Mouse (Mus musculus): ENCODE results near the gene Klhl6. TPM values are rescaled to one million over a fixed set of nuclear protein-coding genes. Genes with fewer than 3 reads are reported as not detected.

The Klhl6 gene
- polyA plus RNA-seq, 1 experiment, result 0.15 TPM

- H3K4me3 ChIP-seq (ENCODE audit: control insufficient read depth, low read depth, low read length), result no peak overlapping the region
- TF ChIP-seq POLR2A (IDR thresholded peaks at IDR 0.05; ENCODE audit: control insufficient read depth, low read depth, low read length) (no peak), CTCF (IDR thresholded peaks at IDR 0.05; ENCODE audit: control insufficient read depth, insufficient read depth, insufficient replicate concordance, low read depth, low read length) (no peak)
- no peaks in the 10 kb centered on the region for H3K4me1 ChIP-seq (ENCODE audit: control insufficient read depth, insufficient read depth, low read length)
- H3K27ac ChIP-seq (ENCODE audit: control insufficient read depth, insufficient read depth, low read depth, low read length), result no peak overlapping the region
- H3K27me3 ChIP-seq (ENCODE audit: control insufficient read depth, insufficient read depth, low read length), result no peaks in the 10 kb centered on the region
- H3K36me3 ChIP-seq (ENCODE audit: control insufficient read depth, insufficient read depth, low read length), result no peaks in the 10 kb centered on the region
Observed at GRCm38 (mm10) chr16:19969506-19969905, 13.3 kb downstream of the Klhl6 start.

- no peaks in the 10 kb centered on the region for H3K36me3 ChIP-seq (ENCODE audit: control insufficient read depth, insufficient read depth, low read length)
- H3K27me3 ChIP-seq (ENCODE audit: control insufficient read depth, insufficient read depth, low read length), result no peaks in the 10 kb centered on the region
- no peak overlapping the region for H3K4me3 ChIP-seq (ENCODE audit: control insufficient read depth, low read depth, low read length)
- no peak overlapping the region for H3K27ac ChIP-seq (ENCODE audit: control insufficient read depth, insufficient read depth, low read depth, low read length)
- H3K4me1 ChIP-seq (ENCODE audit: control insufficient read depth, insufficient read depth, low read length), result no peaks in the 10 kb centered on the region
- TF ChIP-seq CTCF (IDR thresholded peaks at IDR 0.05; ENCODE audit: control insufficient read depth, insufficient read depth, insufficient replicate concordance, low read depth, low read length) (no peak), POLR2A (IDR thresholded peaks at IDR 0.05; ENCODE audit: control insufficient read depth, low read depth, low read length) (no peak)
Observed at GRCm38 (mm10) chr16:19968666-19969065, 14.2 kb downstream of the Klhl6 start.

GRCm38 (mm10) chr16:19967897-19968392 is 14.9 kb downstream of the Klhl6 start:
- Histone ChIP-seq H3K36me3 (ENCODE audit: control insufficient read depth, insufficient read depth, low read length) (no peaks in the 10 kb centered on the region), H3K4me3 (ENCODE audit: control insufficient read depth, low read depth, low read length) (no peak overlapping the region), H3K4me1 (ENCODE audit: control insufficient read depth, insufficient read depth, low read length) (no peaks in the 10 kb centered on the region), H3K27me3 (ENCODE audit: control insufficient read depth, insufficient read depth, low read length) (no peaks in the 10 kb centered on the region), H3K27ac (ENCODE audit: control insufficient read depth, insufficient read depth, low read depth, low read length) (no peak overlapping the region)
- no peak for TF ChIP-seq POLR2A (IDR thresholded peaks at IDR 0.05; ENCODE audit: control insufficient read depth, low read depth, low read length)
- no peak for TF ChIP-seq CTCF (IDR thresholded peaks at IDR 0.05; ENCODE audit: control insufficient read depth, insufficient read depth, insufficient replicate concordance, low read depth, low read length)

GRCm38 (mm10) chr16:19966976-19967375 is 15.9 kb downstream of the Klhl6 start:
- no peak overlapping the region for H3K27ac ChIP-seq (ENCODE audit: control insufficient read depth, insufficient read depth, low read depth, low read length)
- no peak overlapping the region for H3K4me3 ChIP-seq (ENCODE audit: control insufficient read depth, low read depth, low read length)
- H3K4me1 ChIP-seq (ENCODE audit: control insufficient read depth, insufficient read depth, low read length), result no peaks in the 10 kb centered on the region
- H3K27me3 ChIP-seq (ENCODE audit: control insufficient read depth, insufficient read depth, low read length), result no peaks in the 10 kb centered on the region
- H3K36me3 ChIP-seq (ENCODE audit: control insufficient read depth, insufficient read depth, low read length), result no peaks in the 10 kb centered on the region
- no peak for TF ChIP-seq CTCF (IDR thresholded peaks at IDR 0.05; ENCODE audit: control insufficient read depth, insufficient read depth, insufficient replicate concordance, low read depth, low read length)
- no peak for TF ChIP-seq POLR2A (IDR thresholded peaks at IDR 0.05; ENCODE audit: control insufficient read depth, low read depth, low read length)

GRCm38 (mm10) chr16:19966437-19966836 is 16.4 kb downstream of the Klhl6 start:
- no peak overlapping the region for H3K4me3 ChIP-seq (ENCODE audit: control insufficient read depth, low read depth, low read length)
- H3K4me1 ChIP-seq (ENCODE audit: control insufficient read depth, insufficient read depth, low read length), result no peaks in the 10 kb centered on the region
- TF ChIP-seq POLR2A (IDR thresholded peaks at IDR 0.05; ENCODE audit: control insufficient read depth, low read depth, low read length), result no peak
- TF ChIP-seq CTCF (IDR thresholded peaks at IDR 0.05; ENCODE audit: control insufficient read depth, insufficient read depth, insufficient replicate concordance, low read depth, low read length), result no peak
- no peaks in the 10 kb centered on the region for H3K36me3 ChIP-seq (ENCODE audit: control insufficient read depth, insufficient read depth, low read length)
- H3K27me3 ChIP-seq (ENCODE audit: control insufficient read depth, insufficient read depth, low read length), result no peaks in the 10 kb centered on the region
- no peak overlapping the region for H3K27ac ChIP-seq (ENCODE audit: control insufficient read depth, insufficient read depth, low read depth, low read length)

GRCm38 (mm10) chr16:19962951-19963350 is 19.9 kb downstream of the Klhl6 start:
- TF ChIP-seq CTCF (IDR thresholded peaks at IDR 0.05; ENCODE audit: control insufficient read depth, insufficient read depth, insufficient replicate concordance, low read depth, low read length) (no peak), POLR2A (IDR thresholded peaks at IDR 0.05; ENCODE audit: control insufficient read depth, low read depth, low read length) (no peak)
- no peaks in the 10 kb centered on the region for H3K27me3 ChIP-seq (ENCODE audit: control insufficient read depth, insufficient read depth, low read length)
- no peak overlapping the region for H3K4me3 ChIP-seq (ENCODE audit: control insufficient read depth, low read depth, low read length)
- no peaks in the 10 kb centered on the region for H3K36me3 ChIP-seq (ENCODE audit: control insufficient read depth, insufficient read depth, low read length)
- no peak overlapping the region for H3K27ac ChIP-seq (ENCODE audit: control insufficient read depth, insufficient read depth, low read depth, low read length)
- no peaks in the 10 kb centered on the region for H3K4me1 ChIP-seq (ENCODE audit: control insufficient read depth, insufficient read depth, low read length)

- no peaks in the 10 kb centered on the region for H3K27me3 ChIP-seq (ENCODE audit: control insufficient read depth, insufficient read depth, low read length)
- TF ChIP-seq CTCF (IDR thresholded peaks at IDR 0.05; ENCODE audit: control insufficient read depth, insufficient read depth, insufficient replicate concordance, low read depth, low read length), result no peak
- no peak for TF ChIP-seq POLR2A (IDR thresholded peaks at IDR 0.05; ENCODE audit: control insufficient read depth, low read depth, low read length)
Observed at GRCm38 (mm10) chr16:19961070-19961469, 21.8 kb downstream of the Klhl6 start.

More at GRCm38 (mm10) chr16:19961070-19961469, 21.8 kb downstream of the Klhl6 start:
- no peak overlapping the region for H3K27ac ChIP-seq (ENCODE audit: control insufficient read depth, insufficient read depth, low read depth, low read length)
- no peaks in the 10 kb centered on the region for H3K4me1 ChIP-seq (ENCODE audit: control insufficient read depth, insufficient read depth, low read length)
- no peak overlapping the region for H3K4me3 ChIP-seq (ENCODE audit: control insufficient read depth, low read depth, low read length)
- H3K36me3 ChIP-seq (ENCODE audit: control insufficient read depth, insufficient read depth, low read length), result no peaks in the 10 kb centered on the region
